Mouse (Mus musculus) activated CD4-positive, CD25-positive, alpha-beta regulatory T cell, adult 4 months (primary cell): ENCODE results near the gene Ppp1r14d. TPM values are rescaled to one million over a fixed set of nuclear protein-coding genes. Genes with fewer than 3 reads are reported as not detected.

Source experiments
- ATAC-seq: one replicate; pipeline ENCODE4 v1.8.0; 2017
- polyA plus RNA-seq, 2 experiments: library from polyadenylated mRNA; unstranded; fragments of 100-300 nt; shearing (Covaris generic); gene quantifications; one replicate each; pipeline ENCODE4 v1.2.1; 2017

Ppp1r14d gene
- polyA plus RNA-seq, 2 experiments from 2014 or later: not detected

DNA sequence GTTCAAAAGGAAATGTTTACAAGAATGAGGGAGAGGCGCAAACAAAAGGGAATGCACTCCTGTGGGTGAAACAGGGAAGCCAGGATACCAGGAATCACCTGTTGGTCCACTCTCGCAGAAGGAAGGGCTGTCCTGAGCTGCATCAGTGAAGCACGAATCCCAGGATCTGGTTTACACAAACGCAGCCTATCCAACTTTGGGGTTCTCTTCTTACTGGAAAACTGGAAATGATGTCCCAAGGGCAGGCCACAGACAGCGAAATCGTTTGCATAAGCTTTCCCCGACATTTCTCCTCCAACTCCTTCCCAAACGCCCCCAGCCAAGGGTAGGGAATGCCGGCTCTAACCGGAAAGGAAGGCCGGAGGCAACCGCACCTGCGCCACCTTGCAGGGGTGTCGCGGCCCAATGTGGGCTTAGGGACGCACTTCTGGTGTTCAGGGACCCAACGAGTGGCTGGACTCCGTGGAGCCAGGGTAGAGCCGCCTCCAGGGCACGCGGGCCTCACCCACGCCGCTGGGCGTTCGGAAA is 7.0 kb upstream of the Ppp1r14d start:
- no peak for ATAC-seq

DNA sequence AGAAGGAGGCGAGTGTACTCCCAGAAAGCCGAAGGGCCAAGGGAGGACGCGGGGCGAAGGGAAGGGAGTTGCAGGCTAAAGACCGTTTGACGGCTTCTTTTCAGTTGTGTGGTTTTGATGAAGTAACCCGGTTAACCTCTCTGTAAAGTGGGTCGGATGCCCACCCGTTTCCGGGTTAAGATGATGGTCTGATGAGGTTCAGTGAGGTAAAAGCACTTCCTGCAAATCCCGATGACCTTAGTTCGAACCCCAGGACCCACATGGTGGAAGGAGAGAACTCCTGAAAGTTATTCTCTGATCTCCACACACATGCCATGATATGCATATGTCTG is 20.6 kb downstream of the Ppp1r14d start:
- no peak for ATAC-seq

DNA sequence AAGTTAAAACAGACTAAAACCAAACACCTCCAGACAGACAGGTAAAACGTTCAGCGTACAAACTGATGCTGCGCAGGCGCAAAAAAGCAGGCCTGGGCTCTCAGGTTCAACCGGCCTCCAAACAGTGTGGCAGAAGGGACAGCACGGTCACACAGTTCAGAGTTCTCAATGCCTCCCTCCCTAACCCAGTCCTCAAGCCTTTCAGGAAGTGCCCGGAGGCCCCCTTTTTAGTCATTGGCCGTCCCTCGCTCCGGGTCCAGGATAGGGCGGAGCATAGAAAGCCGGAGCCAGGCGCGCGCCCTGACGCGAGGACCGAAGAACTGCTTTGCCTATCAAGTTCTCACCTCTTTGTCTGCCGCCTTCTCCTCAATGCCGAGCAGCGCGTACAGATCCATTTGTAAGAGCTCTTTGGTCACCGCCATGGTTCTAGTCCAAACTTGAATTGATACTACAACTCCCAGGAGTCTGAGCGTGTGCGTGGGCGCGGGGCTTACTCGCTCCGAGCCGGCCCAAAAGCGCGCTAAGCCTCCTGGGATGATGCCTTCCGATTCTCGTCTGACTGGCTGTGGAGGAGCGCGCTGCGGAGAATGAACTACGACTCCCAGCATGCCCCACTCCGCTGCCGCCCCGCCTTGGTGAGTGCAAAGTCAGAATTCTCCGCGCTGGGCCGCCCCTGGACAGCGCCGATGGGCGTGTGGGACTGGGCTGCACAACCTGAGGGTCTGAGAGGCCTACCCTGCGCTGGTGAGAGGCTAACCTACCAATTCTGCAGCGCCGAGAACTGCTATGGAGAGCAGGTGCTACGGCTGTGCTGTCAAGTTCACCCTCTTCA is 21.1 kb downstream of the Ppp1r14d start, which contains the start of the genes Zfyve19 and Dnajc17:
TSS of gene Zfyve19 (plus strand) at position 274 of the 832 bp plus-strand sequence.
TSS of gene Dnajc17 (minus strand) at position 452 of the 832 bp plus-strand sequence.
- peak; percentile 97 for ATAC-seq

DNA sequence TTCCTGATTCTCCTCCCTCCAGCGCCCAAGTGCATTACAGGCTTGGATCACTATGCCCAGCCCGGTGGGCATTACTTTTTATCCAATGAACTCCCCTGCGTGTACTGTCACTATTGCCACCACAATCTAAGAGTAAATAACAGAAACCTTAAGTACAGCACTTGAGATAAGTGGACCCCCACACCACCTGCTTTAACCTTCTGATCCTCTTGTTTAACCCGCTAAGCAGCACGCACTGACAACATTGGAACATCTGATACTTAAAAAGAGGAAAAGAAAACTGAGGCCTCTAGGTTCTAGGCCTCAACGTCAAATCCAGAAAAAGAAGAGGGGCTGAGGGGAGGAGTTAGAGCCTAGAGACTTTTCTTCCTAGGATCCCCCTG is 21.8 kb downstream of the Ppp1r14d start:
- ATAC-seq: no peak

DNA sequence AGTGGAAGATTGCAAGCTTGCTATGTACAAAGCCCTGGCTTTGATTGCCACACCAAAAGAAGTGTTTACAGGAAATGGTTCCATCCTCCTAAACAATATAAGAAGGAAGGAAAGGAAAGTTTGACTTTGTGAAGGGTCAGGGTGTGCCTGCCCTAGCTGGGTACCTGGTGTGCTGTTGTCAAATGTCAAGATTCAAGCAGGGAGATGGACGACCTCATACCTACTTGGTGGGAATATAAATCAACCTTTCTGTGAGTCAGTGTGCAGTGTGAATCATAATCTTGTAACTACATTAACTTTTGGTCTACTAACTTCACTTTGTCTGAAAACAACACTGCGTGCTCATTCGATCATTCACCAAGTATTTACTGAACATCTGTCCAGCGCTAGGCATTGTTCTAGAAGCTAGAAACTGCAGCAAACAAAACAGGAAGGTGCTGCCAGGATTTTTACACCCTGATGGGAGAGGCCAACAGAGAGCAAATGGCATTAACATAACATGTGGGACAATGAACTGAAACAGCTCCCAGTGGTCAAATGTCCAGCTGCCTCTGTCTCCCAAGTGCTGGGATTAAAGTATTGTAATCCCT is 25.7 kb downstream of the Ppp1r14d start:
- no peak for ATAC-seq

DNA sequence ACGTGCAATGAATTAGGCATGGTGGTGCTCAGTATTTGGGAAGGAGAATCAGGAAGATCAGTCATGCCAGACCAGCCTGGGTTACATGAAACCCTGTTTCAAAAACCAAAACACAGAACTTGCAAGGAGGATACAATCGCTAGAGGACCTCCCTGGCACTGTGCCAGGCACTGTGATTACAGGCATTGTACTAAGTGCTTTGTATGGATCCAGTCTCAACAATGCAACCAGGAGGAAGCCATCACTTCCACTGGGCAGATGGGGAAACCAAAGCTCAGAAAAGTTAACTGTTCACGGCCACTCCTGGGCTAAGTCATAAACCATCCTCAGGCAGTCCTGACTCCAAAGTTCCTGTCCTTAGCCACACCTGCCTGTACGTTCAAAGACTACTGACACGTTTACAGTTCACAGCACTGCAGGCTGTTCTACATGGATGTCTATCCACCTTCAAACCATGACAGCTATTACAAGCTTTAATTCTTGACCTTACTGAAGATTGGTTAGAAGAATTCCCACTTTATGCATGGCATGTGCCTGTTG is 26.7 kb downstream of the Ppp1r14d start:
- no peak for ATAC-seq

DNA sequence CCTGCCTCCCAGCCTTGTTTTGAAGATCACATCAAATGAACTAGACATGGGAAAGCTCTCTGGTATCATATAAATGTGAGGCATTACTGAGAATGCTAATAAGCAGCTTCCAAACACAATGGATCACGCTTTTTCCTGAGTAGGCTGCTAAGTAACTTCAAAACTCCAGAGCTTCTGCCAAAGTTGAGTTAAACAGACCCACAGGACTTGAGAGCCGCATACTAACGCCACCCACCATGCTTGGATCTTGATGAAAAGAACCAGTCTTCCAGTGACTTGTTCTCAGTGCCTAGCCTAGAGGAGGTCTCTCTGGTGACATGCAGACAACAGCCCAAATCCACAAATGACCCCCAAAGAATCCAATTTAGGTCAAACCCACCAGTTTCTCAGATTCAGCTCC is 30.8 kb downstream of the Ppp1r14d start:
- ATAC-seq: no peak

DNA sequence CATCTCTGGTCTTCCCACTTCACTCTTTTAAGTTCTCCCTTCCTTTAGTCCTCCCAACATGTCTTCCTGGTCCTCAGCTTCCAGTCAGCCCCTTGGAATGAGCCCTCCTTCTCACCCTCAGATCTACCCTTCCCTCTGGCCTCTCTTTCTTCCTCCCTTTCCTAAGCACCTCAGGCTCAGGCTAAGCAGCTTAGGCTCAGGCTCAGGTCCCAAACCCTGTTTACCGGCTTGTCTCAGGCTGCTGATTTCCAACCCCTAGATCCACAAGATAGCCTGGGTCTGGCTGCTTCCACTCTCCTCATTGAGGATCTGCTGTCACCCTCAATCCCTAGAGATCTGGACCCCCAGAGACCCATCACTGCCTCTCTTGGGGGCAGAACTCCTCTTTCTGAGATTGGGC is 31.7 kb downstream of the Ppp1r14d start:
- no peak for ATAC-seq

DNA sequence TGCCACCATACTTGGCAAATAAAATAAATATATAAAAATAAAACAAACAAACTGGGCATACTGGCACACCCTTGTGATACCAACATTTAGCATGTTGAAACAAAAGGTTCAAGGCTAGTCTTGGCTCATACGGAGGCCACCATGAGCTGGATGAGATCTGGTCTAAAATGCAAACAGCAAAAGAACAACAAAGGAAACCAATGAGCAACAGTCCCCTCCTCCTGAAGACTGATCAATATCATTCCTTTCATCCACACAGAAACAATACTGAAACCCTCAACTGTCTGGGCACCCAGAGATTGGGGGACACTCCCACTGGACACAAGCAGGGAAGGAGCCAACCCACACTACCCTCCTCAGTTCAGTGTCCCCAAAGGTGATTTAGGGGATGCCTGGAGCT is 32.2 kb downstream of the Ppp1r14d start:
- no peak for ATAC-seq

DNA sequence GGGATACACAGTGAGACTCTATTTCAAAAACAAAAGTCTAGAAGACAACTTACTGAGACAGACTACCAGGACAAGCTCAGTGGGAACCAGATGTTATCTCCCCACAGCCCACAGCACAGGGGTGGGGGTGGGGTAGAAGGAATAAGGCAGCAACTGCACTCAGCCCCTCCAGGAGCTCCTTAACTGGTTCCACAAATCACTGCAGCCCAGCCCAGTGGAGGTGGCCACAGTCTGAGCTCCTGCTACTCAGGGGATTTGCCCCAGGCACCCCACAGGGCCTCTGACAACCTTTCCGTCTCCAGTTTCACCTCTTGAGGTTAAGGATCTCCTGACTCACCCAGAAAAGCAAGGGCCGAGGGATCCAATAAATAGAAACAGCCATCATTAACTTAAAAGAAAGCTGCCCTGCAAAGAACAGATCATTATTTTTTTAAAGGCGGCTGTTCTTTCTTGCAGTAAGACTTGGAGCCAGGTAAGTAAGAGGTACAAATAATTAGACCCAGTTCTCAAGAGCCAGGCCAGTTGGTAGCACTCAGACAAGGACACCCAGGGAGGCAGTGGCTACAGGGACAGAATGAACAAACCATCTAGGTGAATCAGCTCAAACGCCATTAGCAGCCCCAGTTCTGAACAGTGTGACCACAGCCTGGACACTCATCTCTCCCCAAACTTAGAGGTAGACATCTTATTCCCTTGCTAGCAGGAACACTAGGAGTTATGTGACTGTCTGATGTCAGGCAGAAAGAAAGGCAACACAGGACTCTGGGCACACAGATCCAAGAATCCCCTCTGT is 33.2 kb downstream of the Ppp1r14d start:
- no peak for ATAC-seq

DNA sequence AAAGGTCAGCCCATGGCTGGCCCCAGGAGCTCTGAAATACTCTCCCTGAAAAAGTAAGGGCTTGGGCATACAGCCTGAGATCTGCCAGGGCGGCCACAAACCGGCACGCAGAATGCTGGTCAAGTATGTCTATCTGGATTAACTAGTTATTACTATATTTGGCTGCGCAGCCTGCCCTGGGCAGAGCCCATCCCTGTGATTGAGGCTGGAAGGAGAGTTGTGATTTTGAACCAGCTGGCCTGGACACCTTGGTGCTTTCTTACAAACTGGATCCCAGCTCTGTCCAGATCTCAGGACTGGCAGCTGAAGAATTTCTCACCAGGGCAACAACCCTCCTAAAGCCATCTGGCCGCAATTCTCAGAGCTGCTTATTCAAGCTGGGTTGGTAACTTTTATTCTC is 35.6 kb downstream of the Ppp1r14d start:
- no peak for ATAC-seq

DNA sequence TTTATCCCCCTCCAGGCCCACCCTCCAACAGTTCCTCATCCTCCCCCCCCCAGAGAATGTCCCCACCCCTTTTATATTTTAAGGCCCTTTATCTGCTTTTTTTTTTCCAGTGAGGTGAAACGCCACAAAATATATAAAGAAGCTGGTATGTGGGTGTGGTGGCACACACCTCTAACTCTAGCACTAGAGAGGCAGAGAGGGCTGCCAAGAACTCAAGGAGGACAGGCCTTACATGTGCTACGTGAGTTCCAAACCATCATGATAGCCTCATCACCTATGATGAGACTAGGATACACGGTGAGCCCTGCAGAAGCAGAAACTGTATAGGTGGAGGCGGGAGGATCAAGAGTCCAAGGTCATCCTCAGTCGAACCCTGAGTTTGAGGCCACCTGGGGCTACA is 38.7 kb downstream of the Ppp1r14d start:
- no peak for ATAC-seq

DNA sequence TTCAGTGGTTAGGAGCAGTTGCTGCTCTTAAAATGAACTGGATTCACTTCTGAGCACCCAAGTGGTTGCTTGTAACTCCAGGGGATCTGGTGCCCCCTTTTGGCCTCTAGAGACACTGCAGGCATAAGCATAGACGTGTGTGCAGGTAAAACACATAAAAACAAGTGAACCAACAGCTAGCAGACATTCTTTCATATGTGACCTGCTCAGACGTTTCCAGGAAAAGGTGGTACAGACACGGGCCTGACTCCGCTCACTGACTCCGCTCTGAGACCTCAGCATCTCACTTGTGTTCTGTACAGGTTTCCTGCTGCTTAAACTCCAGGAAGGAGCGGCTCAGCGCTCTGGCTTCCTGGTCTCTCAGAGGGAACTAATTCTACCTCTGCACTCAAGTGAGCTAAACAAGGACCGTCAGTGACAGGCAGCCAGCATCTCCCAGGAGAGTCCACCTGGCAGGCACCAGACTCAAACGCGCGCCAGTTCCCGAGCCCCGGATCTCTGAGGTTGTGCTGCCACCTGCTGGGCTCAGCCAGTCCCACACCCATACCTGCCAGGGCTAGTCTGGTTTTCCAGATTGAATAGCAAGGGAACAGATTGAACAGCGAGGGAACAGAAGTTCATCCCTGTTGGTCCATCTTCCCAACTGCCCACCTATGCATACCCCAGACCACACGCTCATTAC is 40.5 kb downstream of the Ppp1r14d start:
- ATAC-seq: peak; percentile 91

DNA sequence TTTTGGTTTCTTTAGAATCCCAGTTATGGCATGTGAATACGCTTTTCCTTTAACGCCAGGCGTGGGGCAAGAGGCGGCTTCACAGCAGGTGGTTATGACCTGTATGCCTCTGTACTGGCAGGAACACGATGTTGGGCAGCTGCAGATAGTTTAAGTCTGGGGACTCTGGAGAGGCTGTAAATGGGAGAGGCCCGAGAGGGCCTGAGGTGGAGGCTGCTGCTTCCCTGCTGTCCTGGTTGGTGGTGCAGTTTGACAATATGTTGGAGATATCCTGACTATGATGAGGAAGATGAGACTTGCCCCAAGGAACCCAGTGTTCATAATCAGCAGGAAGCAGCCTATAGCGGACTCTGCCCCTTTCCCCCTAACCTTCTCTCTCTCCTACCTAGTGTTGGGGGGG is 46.8 kb downstream of the Ppp1r14d start:
- no peak for ATAC-seq

DNA sequence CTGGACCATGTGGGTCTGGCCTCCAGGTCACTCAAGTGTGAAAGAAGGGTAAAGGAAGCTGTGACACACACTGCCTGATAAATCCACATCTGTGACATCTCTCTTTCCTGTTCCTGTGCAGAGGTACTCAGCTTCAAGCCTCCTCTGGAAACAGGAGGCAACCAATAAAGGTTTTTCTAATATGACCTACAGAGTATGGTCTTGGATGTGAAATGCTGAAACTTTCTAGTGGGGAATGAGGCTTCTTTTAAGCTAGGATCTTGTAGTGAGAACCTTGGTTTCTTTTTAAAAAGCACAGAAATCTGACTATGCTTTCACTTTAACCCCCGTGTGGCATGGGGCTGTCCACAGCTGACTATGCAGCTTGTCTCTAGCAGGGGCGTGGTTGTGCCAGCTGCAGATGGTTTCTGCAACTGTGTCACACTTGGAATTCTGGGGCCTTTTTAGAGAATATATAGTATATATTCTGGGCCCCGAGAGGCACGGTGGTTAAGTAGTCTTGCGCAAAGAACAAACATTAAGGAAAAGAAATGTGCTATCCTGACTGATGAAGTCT is 52.2 kb downstream of the Ppp1r14d start:
- ATAC-seq: no peak

DNA sequence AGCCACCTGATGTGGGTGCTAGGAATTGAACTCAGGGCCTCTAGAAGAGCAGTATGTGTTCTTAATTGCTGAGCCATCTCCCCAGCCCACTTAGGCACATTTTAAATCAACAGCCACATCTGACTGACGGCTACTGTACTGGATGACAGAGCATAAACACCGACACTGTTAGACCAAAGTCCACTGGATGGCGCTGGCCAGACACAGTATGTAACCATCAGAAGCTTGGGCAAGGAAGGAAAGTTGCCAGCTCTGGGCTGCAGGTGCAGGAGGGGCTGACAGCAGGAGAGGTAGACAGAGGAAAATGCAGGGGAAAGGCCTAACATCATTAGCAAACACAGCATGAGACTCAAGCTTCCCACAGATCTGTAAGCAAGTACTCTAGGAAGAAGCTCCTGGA is 52.9 kb downstream of the Ppp1r14d start:
- no peak for ATAC-seq

DNA sequence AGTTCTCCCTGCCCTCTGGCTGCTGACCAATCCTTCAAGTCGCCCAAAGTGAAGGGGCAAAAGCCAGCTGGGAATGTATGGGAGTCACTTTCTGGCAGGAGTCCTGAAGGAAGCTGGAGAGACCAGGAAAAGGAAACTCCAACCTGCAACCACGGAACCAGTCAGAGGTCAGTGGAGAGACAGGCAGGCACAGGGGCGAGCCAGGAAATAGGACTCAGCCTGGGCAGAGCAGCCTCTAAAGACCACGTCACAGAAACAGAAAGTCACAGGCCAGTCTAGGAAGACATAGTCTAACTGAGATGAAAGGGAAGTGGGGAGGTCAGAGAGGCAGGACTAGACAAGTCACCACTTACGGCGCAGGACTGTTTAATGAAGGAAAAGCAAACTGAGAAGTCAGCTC is 54.1 kb downstream of the Ppp1r14d start:
- no peak for ATAC-seq

DNA sequence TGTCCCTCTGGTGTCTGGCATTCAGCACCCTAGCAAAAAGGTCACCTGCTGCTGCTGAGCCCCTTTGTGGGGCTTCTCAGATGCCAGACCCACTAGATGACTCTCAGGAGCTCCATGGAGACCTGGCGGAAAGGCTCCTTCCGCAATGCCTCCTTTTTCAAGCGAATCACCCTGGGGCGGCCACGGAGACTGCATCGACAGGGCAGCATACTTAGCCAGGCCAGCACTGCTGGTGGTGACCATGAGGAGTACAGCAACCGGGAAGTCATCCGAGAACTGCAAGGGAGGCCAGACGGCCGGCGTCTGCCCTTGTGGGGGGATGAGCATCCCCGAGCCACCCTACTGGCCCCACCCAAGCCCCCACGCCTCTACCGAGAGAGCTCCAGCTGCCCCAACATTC is 54.8 kb downstream of the Ppp1r14d start:
- ATAC-seq: no peak

DNA sequence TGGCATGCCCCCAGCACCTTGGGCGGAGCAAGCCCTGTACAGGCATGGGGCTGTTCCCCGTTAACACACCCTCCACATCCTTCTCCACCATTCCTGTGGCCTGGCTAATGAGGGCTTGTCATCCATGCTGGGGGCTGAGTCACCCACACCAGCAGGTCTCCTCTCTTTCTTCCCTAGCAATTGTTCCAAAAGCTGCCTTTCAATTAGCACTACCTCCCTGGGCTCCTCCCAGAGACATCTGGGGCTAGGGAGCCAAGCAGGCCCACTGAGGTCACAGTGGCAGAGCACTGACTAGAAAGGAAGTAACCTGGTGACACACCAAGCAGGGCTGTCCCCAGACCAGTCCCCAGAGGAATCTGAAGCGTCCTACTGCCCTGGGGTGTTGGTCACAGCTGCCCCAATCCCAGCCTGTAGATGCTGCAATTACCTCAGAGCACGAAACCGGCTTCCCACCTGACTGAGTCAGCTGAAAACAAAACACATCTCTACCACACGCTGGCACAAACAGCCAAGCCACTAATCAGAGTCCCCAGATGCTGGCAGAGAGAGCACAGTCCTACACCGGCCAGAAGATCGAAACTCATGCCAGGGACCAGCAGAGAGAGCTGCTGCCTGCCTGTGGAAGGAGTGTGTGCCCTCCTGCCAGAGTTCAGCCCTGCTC is 55.6 kb downstream of the Ppp1r14d start, which contains the start of gene Gm14137:
TSS of gene Gm14137 (plus strand) at position 519 of the 661 bp plus-strand sequence.
- no peak for ATAC-seq

DNA sequence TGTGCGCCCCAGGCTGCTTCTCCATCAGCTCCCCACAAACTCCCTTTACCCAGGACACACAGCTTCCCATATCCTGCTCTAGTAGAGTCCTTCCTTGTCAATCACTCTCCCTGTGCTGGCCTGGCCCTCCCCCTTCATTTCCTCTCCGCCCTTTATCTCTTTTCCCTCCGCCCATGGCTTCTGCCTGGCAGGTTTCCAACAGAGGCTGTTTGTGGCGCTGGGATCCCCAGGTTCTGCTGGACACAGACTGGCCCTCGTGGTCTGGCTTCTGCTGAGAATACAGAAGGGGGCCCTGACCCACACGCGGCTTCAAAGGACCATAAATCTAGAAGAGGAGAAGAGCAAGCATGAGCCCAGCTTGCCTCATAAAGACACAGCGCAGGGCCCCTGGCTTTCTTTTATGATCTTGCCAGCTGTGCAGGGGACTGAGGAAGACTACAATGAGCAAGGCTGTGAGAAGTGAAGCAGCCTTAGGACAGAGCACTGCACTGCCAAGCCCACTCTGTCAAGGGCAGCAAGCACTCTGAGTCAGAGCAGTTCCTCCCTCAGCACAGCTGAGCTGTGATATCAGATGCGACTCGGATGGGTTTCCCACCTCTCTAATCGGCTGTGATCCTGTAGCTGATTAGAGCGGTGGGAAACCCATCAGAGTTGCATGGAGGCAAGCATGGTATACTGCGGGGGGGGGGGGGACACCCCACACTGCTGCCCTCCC is 56.7 kb downstream of the Ppp1r14d start:
- ATAC-seq: no peak

DNA sequence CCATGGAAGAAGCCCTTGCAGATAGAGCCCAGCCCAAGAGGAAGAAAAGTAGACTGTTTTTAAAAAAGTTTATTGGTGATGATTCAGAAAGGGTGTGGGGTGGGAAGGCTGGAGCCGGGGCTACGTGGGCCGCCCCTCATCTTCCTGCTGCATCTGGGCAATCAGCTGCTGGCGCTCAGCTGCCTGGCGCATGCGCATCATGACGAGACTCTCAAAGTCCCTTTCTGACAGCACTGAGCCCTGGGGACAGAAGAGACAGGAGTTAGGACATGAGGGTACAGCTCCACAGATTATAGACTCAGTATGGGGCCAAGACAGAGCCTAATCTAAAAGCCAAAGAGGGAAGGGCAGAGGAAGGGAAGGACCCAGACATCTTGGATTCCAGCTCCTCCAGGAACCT is 57.3 kb downstream of the Ppp1r14d start:
- ATAC-seq: no peak
